Mouse (Mus musculus) embryonic fibroblast, embryonic 13.5 days (primary cell): Measurements from ENCODE around the gene Ryr1.

Experiments used
- CTCF ChIP-seq: IDR thresholded peaks from 2 replicates; pipeline ENCODE4 v1.5.1; 2011; ENCODE audit warnings: mild to moderate bottlenecking, control low read depth, low read length, moderate library complexity, borderline replicate concordance; ENCODE audit not compliant: insufficient read depth
- POLR2A ChIP-seq: IDR thresholded peaks from 2 replicates; pipeline ENCODE4 v1.6.1; 2011; ENCODE audit warnings: low read depth, mild to moderate bottlenecking, control low read depth, low read length, moderate library complexity

DNA sequence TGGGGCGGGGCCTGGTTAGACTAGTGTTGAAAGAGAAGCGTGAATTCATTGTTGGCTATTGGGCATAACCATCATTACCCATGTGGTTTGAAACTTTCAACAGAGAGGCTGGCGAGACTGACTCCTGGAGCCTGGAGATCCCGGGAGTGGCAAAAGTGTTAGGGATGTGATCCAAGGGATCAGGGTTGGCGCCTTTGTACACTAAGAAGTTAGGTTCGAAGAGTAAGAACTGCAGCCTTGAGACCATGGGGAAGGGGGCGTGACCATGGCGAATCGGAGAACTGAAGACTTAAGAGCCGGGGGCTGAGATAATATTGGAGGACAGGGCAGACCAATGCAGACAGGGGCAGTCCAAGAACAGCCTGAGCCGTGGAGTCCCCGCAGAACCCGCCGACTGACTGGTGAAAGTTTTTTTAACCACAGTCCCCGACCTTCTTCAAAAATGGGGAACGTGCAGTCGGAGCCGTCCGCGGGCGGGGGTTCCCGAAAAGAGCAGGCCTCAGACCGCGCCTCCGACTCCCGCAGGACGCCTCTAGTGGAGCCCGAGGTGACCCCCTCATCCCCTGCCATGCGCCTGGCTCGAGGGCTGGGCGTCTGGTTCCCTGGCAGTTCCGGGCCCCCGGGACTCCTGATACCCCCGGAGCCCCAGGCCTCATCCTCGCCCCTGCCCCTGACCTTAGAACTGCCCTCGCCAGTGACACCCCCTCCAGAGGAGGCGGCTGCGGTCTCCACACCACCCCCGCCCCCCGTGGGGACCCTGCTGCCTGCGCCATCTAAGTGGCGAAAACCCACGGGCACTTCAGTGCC, 46.0 kb upstream of the Ryr1 start:
- TF ChIP-seq POLR2A: no peak
- no peak for TF ChIP-seq CTCF
